In the genomic region with DNA sequence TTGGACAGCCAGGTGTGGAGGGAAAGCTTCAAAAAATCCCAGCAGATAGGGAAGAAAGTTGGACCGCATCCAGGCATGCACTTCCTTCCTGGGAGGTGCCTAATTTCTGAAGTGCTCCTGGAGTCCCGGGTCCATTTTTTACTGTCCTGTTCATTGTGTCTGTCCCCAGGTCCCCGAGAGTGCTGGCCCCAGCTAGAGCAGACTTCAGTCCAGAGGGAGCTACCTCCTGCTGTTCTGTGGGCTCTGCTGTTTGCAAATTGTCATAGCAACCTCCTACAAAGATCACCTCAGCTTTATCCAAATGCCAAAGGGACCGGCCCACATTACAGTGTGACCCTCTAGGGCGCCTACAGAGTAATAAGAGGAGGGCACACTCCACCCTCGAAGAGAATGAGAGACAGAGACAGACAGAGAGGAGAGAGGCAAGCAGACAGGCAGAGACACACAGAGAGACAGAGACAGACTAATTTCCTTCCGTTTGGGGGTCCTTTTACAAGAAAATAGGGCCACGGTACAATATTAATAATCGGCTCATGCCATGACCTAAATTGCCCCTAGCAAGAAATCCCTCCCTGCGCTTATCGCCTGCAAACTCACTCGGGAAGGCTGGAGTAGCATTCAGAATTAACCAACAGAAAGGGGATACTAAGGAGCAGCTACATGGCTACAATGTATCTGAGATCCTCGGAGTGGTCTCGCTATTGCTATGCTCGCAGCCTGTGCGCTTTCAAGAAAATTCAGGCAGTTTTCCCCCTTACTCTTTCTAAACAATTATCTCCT, we compare ENCODE assay signal across 8 mouse cellular contexts. TPM values are rescaled to one million over a fixed set of nuclear protein-coding genes. Genes with fewer than 3 reads are reported as not detected.
DNase-seq lines count a peak whose midpoint lies in the region; ATAC-seq and TF ChIP-seq lines count a peak whose summit lies in the region.

A gene (minus strand): TSS at position 9 of the 780 bp plus-strand sequence.

- peak within 1 kb of the TSS; percentile 98 for H3K4me3 ChIP-seq in spleen, adult 2 months (ENCODE audit: extremely low read depth, insufficient read depth, insufficient read length)
- peak within 1 kb of the TSS; percentile 66 for H3K4me3 ChIP-seq in cerebellum, adult 2 months (replicated peaks; ENCODE audit: insufficient read depth, low read depth, low read length)
- H3K4me3 ChIP-seq in gastrocnemius, adult 2 months = peak within 1 kb of the TSS; percentile 76
- peak within 1 kb of the TSS; percentile 98 for H3K4me3 ChIP-seq in hindbrain, embryonic 14.5 days (replicated peaks; ENCODE audit: low read length)
- H3K4me3 ChIP-seq in midbrain, embryonic 10.5 days = peak within 1 kb of the TSS; percentile 92

- 51% methylated on average over 16 of the region's 16 CpGs for WGBS in spleen, adult 2 months
- 23% methylated on average over 16 of the region's 16 CpGs for WGBS in cerebellum, adult 2 months
- WGBS in hindbrain, embryonic 14.5 days = 4% methylated on average over 16 of the region's 16 CpGs
- 6% methylated on average over 16 of the region's 16 CpGs for WGBS in midbrain, embryonic 10.5 days

- TF ChIP-seq POLR2A in spleen, adult 2 months (IDR thresholded peaks at IDR 0.05; ENCODE audit: low read depth, low read length) = no peak
- no peak for TF ChIP-seq POLR2A in cerebellum, adult 2 months (IDR thresholded peaks at IDR 0.05; ENCODE audit: borderline replicate concordance, insufficient read depth, low read length)

- intact Hi-C loops in gastrocnemius, adult 2 months (cut with DNase I) = no loop called here
- intact Hi-C loops in left cerebral cortex, postnatal 36 days (cut with DNase I) = no loop called here

- H3K9ac ChIP-seq in hindbrain, embryonic 14.5 days = peak within 1 kb of the TSS; percentile 98

- DNase-seq in spleen, adult 2 months (ENCODE audit: low read depth in 1 of 2, low spot score in 2 of 2) = no peak
- DNase-seq in spleen, postnatal 4 days (ENCODE audit: low spot score in 2 of 2) = no peak
- DNase-seq in cerebellum, adult 2 months = peak; percentile 15 to 30
- DNase-seq in gastrocnemius, adult 2 months = peak; percentile 52
- peak; percentile 50 for DNase-seq in hindbrain, embryonic 14.5 days (ENCODE audit: low spot score)
- no peak for DNase-seq in left cerebral cortex, postnatal 36 days (ENCODE audit: low spot score in 2 of 2)
- DNase-seq in midbrain, embryonic 10.5 days (ENCODE audit: low spot score) = peak; percentile 52

- H3K27me3 ChIP-seq in spleen, adult 2 months (ENCODE audit: control insufficient read depth, insufficient read depth, low read length) = no peaks in the 10 kb centered on the region
- peaks cover 2% of the 10 kb centered on the region; the same call in 1 of the 2 replicates for H3K27me3 ChIP-seq in cerebellum, adult 2 months (ENCODE audit: control insufficient read depth, insufficient read depth, low read length)
- H3K27me3 ChIP-seq in hindbrain, embryonic 14.5 days (ENCODE audit: control insufficient read depth, insufficient read depth, low read length) = no peaks in the 10 kb centered on the region
- H3K27me3 ChIP-seq in midbrain, embryonic 10.5 days (ENCODE audit: low read depth, poor library complexity, severe bottlenecking) = no peaks in the 10 kb centered on the region

- no peaks in the 10 kb centered on the region for H3K9me3 ChIP-seq in hindbrain, embryonic 14.5 days (ENCODE audit: control insufficient read depth, low read length)
- H3K9me3 ChIP-seq in midbrain, embryonic 10.5 days (replicated peaks) = no peaks in the 10 kb centered on the region

- H3K36me3 ChIP-seq in spleen, adult 2 months (ENCODE audit: control insufficient read depth, insufficient read depth, low read length) = no peaks in the 10 kb centered on the region; the same call in 1 of the 2 replicates
- no peaks in the 10 kb centered on the region for H3K36me3 ChIP-seq in hindbrain, embryonic 14.5 days (replicated peaks; ENCODE audit: control insufficient read depth, insufficient read depth)
- H3K36me3 ChIP-seq in midbrain, embryonic 10.5 days = peaks cover 2% of the 10 kb centered on the region

- peaks cover 11% of the 10 kb centered on the region for H3K4me1 ChIP-seq in spleen, adult 2 months (ENCODE audit: control insufficient read depth, insufficient read depth, insufficient read length)
- H3K4me1 ChIP-seq in cerebellum, adult 2 months (ENCODE audit: control insufficient read depth, insufficient read depth, low read length) = peaks cover 3% of the 10 kb centered on the region; the same call in 1 of the 2 replicates
- peaks cover 27% of the 10 kb centered on the region for H3K4me1 ChIP-seq in hindbrain, embryonic 14.5 days (replicated peaks; ENCODE audit: control insufficient read depth, insufficient read depth, low read length)
- H3K4me1 ChIP-seq in midbrain, embryonic 10.5 days = peaks cover 44% of the 10 kb centered on the region

- H3K4me2 ChIP-seq in hindbrain, embryonic 14.5 days (replicated peaks) = peak within 1 kb of the TSS; percentile 98

- ATAC-seq in hindbrain, embryonic 14.5 days (ENCODE audit: low FRiP score) = no peak
- no peak for ATAC-seq in activated CD4-positive, CD25-positive, alpha-beta regulatory T cell, adult 4 months

- peak within 1 kb of the TSS; percentile 71 for H3K27ac ChIP-seq in spleen, adult 2 months (ENCODE audit: insufficient read depth, low read length)
- H3K27ac ChIP-seq in cerebellum, adult 2 months (ENCODE audit: insufficient read depth, low read length) = no peak within 1 kb of the TSS
- peak within 1 kb of the TSS; percentile 99 for H3K27ac ChIP-seq in gastrocnemius, adult 2 months
- H3K27ac ChIP-seq in hindbrain, embryonic 14.5 days = peak within 1 kb of the TSS; percentile 91
- peak within 1 kb of the TSS; percentile 99 for H3K27ac ChIP-seq in midbrain, embryonic 10.5 days (replicated peaks)

- TF ChIP-seq CTCF in spleen, adult 2 months (IDR thresholded peaks at IDR 0.05; ENCODE audit: extremely low read depth, insufficient read depth, insufficient read length, insufficient replicate concordance) = no peak
- no peak for TF ChIP-seq CTCF in cerebellum, adult 2 months (IDR thresholded peaks at IDR 0.05; ENCODE audit: borderline replicate concordance, insufficient read depth, low read depth, low read length)
- no peak for TF ChIP-seq CTCF in gastrocnemius, adult 2 months (IDR thresholded peaks at IDR 0.05)

RNA-seq across cellular contexts. Expression of the gene that starts here (rescaled TPM):
- polyA plus RNA-seq in spleen, adult 2 months (2012; rRNA removed) = 10.0 and 10.1 TPM in 2 replicates
- 6.3 and 7.0 TPM in 2 replicates for polyA plus RNA-seq in cerebellum, adult 2 months (2012; rRNA removed)
- 10 to 100 TPM; 55.0 to 87.9 TPM for total RNA-seq in gastrocnemius, adult 2 months (2021)
- 14.6 and 16.0 TPM in 2 replicates for polyA plus RNA-seq in hindbrain, embryonic 14.5 days (2014; fragmentation: Nextera tagmentation; extraction: Ambion mirVana)
- total RNA-seq in left cerebral cortex, postnatal 36 days (2021) = 10 to 100 TPM; 48.6 to 53.4 TPM
- 6.6 and 6.7 TPM in 2 replicates for polyA plus RNA-seq in midbrain, embryonic 10.5 days (2016; fragmentation: Nextera tagmentation; extraction: Ambion mirVana)
- polyA plus RNA-seq in activated CD4-positive, CD25-positive, alpha-beta regulatory T cell, adult 4 months (2017; shearing (Covaris generic)) = 10 to 100 TPM in 1 of 2 experiments, 1 to 10 TPM in 1; 8.0 to 11.0 TPM

Comparison
In these comparisons a context has a peak if more than half of its experiments do, and no peak if none do; other contexts are left out.
1. DNase-seq: peak in cerebellum, adult 2 months (2 of 2), gastrocnemius, adult 2 months (single experiment), hindbrain, embryonic 14.5 days (single experiment) and midbrain, embryonic 10.5 days (single experiment); none in spleen, adult 2 months (0 of 2), spleen, postnatal 4 days (0 of 2) and left cerebral cortex, postnatal 36 days (0 of 2).
2. Peak in every context shown above with its lines, with median percentiles within 50 percentile points of each other: H3K4me3 ChIP-seq.